Mouse (Mus musculus): ENCODE measurements around the gene Myadml2.

- TF ChIP-seq EP300 (IDR thresholded peaks at IDR 0.05; ENCODE audit: insufficient read depth, low read depth, low read length): no peak
- TF ChIP-seq CTCF (IDR thresholded peaks at IDR 0.05; ENCODE audit: low read depth, low read length): no peak
Observed at GRCm38 (mm10) chr11:120603545-120603944, 44.4 kb downstream of the Myadml2 start.
